Mouse (Mus musculus) kidney, embryonic 15.5 days (tissue): ENCODE measurements around the gene Ppp1r36. TPM values are rescaled to one million over a fixed set of nuclear protein-coding genes. Genes with fewer than 3 reads are reported as not detected.

Experiments used
- ATAC-seq: fragments of 200-750 bp; cut with Nextera tagmentation; replicated peaks from 2 replicates; pipeline ENCODE4 v1.8.0; 2017; ENCODE audit warnings: moderate TSS enrichment; ENCODE audit not compliant: low FRiP score
- H3K27ac ChIP-seq: fragments of 300-500 bp; sonication (generic); 2 replicates; pipeline ENCODE4 v1.5.1; 2015; ENCODE audit warnings: mild to moderate bottlenecking, inconsistent platforms
- H3K27me3 ChIP-seq: fragments of 300-500 bp; sonication (generic); 2 replicates; pipeline ENCODE4 v1.6.1; 2015; ENCODE audit warnings: inconsistent platforms
- H3K36me3 ChIP-seq: fragments of 300-500 bp; sonication (generic); 2 replicates; pipeline ENCODE4 v1.6.1; 2015; ENCODE audit warnings: inconsistent platforms
- H3K4me1 ChIP-seq: fragments of 300-500 bp; sonication (generic); 2 replicates; pipeline ENCODE4 v1.6.1; 2015; ENCODE audit warnings: inconsistent platforms
- H3K4me2 ChIP-seq: fragments of 300-500 bp; sonication (generic); 2 replicates; pipeline ENCODE4 v1.6.1; 2015; ENCODE audit warnings: moderate library complexity, mild to moderate bottlenecking, inconsistent platforms
- H3K4me3 ChIP-seq: fragments of 300-500 bp; sonication (generic); replicated peaks from 2 replicates; pipeline ENCODE4 v1.5.1; 2015; ENCODE audit warnings: mild to moderate bottlenecking, inconsistent platforms
- H3K9ac ChIP-seq: fragments of 300-500 bp; sonication (generic); 2 replicates; pipeline ENCODE4 v1.6.1; 2015; ENCODE audit warnings: mild to moderate bottlenecking, inconsistent platforms
- H3K9me3 ChIP-seq: fragments of 300-500 bp; sonication (generic); replicated peaks from 2 replicates; pipeline ENCODE4 v1.6.1; 2016; ENCODE audit warnings: inconsistent platforms
- WGBS: fragments of 180-500 bp; shearing (Covaris S2); methylation state at CpG from one replicate; pipeline ENCODE4 v1.1.7; 2015; ENCODE audit warnings: mixed read lengths; 5-methylcytosine and 5-hydroxymethylcytosine counted together
- polyA plus RNA-seq: library from polyadenylated mRNA; unstranded; fragments of >200 nt; fragmentation: Nextera tagmentation; extraction: Ambion mirVana; gene quantifications from 2 replicates; pipeline ENCODE4 v1.2.1, GENCODE M21; 2015

Gene Ppp1r36
- polyA plus RNA-seq, 1 experiment from 2014 or later, result 3.1 TPM

DNA sequence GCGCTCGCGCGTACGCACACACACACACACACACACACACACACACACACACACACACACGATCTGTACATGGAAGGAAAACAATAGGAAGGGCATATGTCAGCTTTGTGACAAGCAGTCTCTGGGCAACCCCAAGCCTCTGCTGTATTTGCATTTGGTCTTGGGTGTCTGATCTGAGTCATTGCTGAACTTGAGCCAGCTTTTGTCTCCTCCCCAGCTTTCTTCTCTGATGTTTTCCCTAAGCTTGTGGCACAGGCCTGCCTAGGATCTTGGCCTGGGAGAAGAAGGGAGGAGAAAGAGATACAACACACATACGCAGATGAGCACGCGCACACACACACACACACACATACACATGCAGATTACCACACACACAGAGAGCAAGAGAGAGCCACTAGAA lies 46.1 kb downstream of the Ppp1r36 start:
- H3K4me3 ChIP-seq, result no peak overlapping the region
- H3K9ac ChIP-seq, result no peak overlapping the region
- no peaks in the 10 kb centered on the region for H3K27me3 ChIP-seq
- H3K27ac ChIP-seq, result no peak overlapping the region
- no peak overlapping the region for H3K4me2 ChIP-seq
- H3K36me3 ChIP-seq, result no peaks in the 10 kb centered on the region
- H3K9me3 ChIP-seq, result no peaks in the 10 kb centered on the region
- no peak for ATAC-seq
- H3K4me1 ChIP-seq, result peaks cover 24% of the 10 kb centered on the region
- WGBS, result 71% methylated on average over 9 of the region's 9 CpGs

DNA sequence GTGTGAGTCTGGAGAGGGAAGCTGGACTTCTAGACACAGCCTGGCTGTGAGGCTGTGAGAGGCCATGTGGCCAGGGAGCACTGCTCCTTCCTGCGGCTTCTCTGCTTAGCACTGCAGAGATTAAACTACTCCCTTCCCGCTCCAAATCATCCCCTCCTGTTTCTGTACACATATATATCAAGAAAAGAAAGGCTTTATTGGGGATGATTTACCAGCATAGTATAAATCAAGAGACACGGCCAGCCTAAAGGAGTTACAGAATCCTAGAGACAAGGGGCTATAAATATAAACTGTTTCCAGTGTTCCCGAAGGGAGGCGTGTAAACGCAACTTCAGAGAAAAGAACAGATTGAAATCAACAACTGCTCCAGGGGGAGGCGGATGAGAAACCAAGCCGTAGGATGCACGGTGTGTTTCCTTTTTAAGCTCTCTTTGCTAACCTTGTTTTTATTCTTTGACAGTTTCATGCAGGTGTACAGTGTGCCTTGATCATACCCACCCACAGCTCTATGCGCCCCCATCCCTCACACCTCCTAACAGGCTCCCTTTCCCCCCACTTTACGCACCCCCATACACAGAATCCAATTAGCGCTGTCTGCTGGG lies 47.4 kb downstream of the Ppp1r36 start:
- no peak overlapping the region for H3K9ac ChIP-seq
- ATAC-seq, result peak; percentile 92
- H3K36me3 ChIP-seq, result no peaks in the 10 kb centered on the region
- WGBS, result 23% methylated on average over 12 of the region's 12 CpGs
- H3K4me1 ChIP-seq, result peaks cover 18% of the 10 kb centered on the region
- no peaks in the 10 kb centered on the region for H3K27me3 ChIP-seq
- 0 out of 2 replicates have a peak overlapping the region, but pooled peaks have one; percentile 24 for H3K27ac ChIP-seq
- H3K4me3 ChIP-seq, result no peak overlapping the region
- no peaks in the 10 kb centered on the region for H3K9me3 ChIP-seq
- H3K4me2 ChIP-seq, result peak overlapping the region; percentile 17; the same call in 1 of the 2 replicates

GRCm38 (mm10) chr12:76466651-76467050 lies 49.3 kb downstream of the Ppp1r36 start:
- Histone ChIP-seq H3K9me3 (no peaks in the 10 kb centered on the region), H3K27me3 (0 out of 2 replicates have a peak, but pooled peaks cover 3% of the 10 kb centered on the region), H3K4me3 (no peak overlapping the region), H3K4me2 (no peak overlapping the region), H3K27ac (no peak overlapping the region), H3K4me1 (peaks cover 18% of the 10 kb centered on the region), H3K9ac (no peak overlapping the region), H3K36me3 (no peaks in the 10 kb centered on the region)
- ATAC-seq, result no peak
- 63% methylated on average over 7 of the region's 7 CpGs for WGBS

GRCm38 (mm10) chr12:76467256-76467655 lies 49.9 kb downstream of the Ppp1r36 start:
- no peak overlapping the region for H3K4me3 ChIP-seq
- no peaks in the 10 kb centered on the region for H3K36me3 ChIP-seq
- no peaks in the 10 kb centered on the region for H3K9me3 ChIP-seq
- no peak overlapping the region for H3K4me2 ChIP-seq
- no peak for ATAC-seq
- peaks cover 20% of the 10 kb centered on the region for H3K4me1 ChIP-seq
- H3K9ac ChIP-seq, result no peak overlapping the region
- 63% methylated on average over 7 of the region's 7 CpGs for WGBS
- no peak overlapping the region for H3K27ac ChIP-seq
- 0 out of 2 replicates have a peak, but pooled peaks cover 3% of the 10 kb centered on the region for H3K27me3 ChIP-seq

DNA sequence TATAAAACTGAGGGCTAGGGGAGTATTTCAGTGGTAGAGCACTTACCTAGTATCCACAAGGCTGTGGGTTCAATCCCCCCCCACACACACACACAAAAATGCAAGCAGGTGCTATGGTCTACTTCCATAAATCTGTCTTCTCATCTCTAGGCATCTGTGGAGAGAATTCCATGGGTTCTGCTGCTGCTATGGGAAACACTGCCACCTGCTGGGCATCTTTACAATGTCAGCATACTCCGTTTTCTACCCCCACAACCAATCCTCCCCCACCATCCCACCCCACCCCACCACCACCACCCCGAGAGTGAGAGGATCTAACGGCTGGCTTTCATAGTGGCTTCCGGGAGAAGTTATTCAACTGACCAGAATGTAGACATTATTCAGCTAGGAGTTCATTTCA lies 54.7 kb downstream of the Ppp1r36 start:
- H3K4me3 ChIP-seq, result no peak overlapping the region
- H3K27me3 ChIP-seq, result 0 out of 2 replicates have a peak, but pooled peaks cover 3% of the 10 kb centered on the region
- no peak overlapping the region for H3K27ac ChIP-seq
- ATAC-seq, result no peak; the same call in 1 of the 2 replicates
- peaks cover 4% of the 10 kb centered on the region; the same call in 1 of the 2 replicates for H3K4me1 ChIP-seq
- H3K9me3 ChIP-seq, result no peaks in the 10 kb centered on the region
- H3K9ac ChIP-seq, result no peak overlapping the region
- H3K4me2 ChIP-seq, result no peak overlapping the region
- H3K36me3 ChIP-seq, result no peaks in the 10 kb centered on the region
- 10% methylated on average over 4 of the region's 4 CpGs for WGBS

GRCm38 (mm10) chr12:76473562-76474245 lies 56.4 kb downstream of the Ppp1r36 start:
- ATAC-seq, result no peak
- Histone ChIP-seq H3K4me2 (no peak overlapping the region), H3K36me3 (no peaks in the 10 kb centered on the region), H3K4me1 (peaks cover 10% of the 10 kb centered on the region; the same call in 1 of the 2 replicates), H3K4me3 (no peak overlapping the region), H3K9ac (no peak overlapping the region), H3K27me3 (0 out of 2 replicates have a peak, but pooled peaks cover 3% of the 10 kb centered on the region), H3K9me3 (no peaks in the 10 kb centered on the region), H3K27ac (no peak overlapping the region)
- WGBS, result 71% methylated on average over 10 of the region's 10 CpGs

GRCm38 (mm10) chr12:76474246-76474583 lies 56.9 kb downstream of the Ppp1r36 start:
- Histone ChIP-seq H3K27me3 (0 out of 2 replicates have a peak, but pooled peaks cover 3% of the 10 kb centered on the region), H3K27ac (no peak overlapping the region), H3K36me3 (no peaks in the 10 kb centered on the region), H3K4me1 (peaks cover 14% of the 10 kb centered on the region), H3K9me3 (no peaks in the 10 kb centered on the region), H3K4me3 (no peak overlapping the region), H3K9ac (no peak overlapping the region), H3K4me2 (no peak overlapping the region)
- no peak for ATAC-seq
- 88% methylated on average over 8 of the region's 8 CpGs for WGBS

- Histone ChIP-seq H3K4me1 (peaks cover 16% of the 10 kb centered on the region), H3K9ac (no peak overlapping the region), H3K4me2 (no peak overlapping the region), H3K4me3 (no peak overlapping the region), H3K36me3 (no peaks in the 10 kb centered on the region), H3K27me3 (0 out of 2 replicates have a peak, but pooled peaks cover 3% of the 10 kb centered on the region), H3K9me3 (no peaks in the 10 kb centered on the region), H3K27ac (no peak overlapping the region)
- 39% methylated on average over 2 of the region's 2 CpGs for WGBS
- no peak for ATAC-seq
Measured at GRCm38 (mm10) chr12:76474802-76475201, 57.5 kb downstream of the Ppp1r36 start.

DNA sequence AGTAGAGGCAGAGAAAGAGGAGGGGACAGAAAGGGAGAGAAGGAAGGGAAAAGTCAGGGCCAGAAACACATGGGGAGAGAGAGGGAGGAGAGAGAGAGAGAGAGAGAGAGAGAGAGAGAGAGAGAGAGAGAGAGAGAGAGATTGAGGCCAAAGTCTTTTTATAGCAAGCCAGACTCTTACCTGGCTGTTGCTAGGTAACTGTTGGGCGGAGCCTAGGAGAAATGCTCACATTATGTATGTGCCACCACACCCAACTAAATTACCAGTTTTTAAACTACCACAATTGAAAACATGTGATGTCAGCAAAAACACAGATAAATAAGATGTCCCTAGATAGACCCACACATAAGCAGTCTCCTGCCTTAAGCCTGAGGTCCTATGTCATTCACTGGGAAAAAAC lies 58.8 kb downstream of the Ppp1r36 start:
- no peaks in the 10 kb centered on the region for H3K9me3 ChIP-seq
- H3K4me3 ChIP-seq, result no peak overlapping the region
- H3K9ac ChIP-seq, result no peak overlapping the region
- 96% methylated on average over 1 of the region's 1 CpGs for WGBS
- H3K4me1 ChIP-seq, result peaks cover 19% of the 10 kb centered on the region
- no peak overlapping the region for H3K27ac ChIP-seq
- H3K27me3 ChIP-seq, result no peaks in the 10 kb centered on the region
- ATAC-seq, result no peak
- no peak overlapping the region for H3K4me2 ChIP-seq
- no peaks in the 10 kb centered on the region for H3K36me3 ChIP-seq

DNA sequence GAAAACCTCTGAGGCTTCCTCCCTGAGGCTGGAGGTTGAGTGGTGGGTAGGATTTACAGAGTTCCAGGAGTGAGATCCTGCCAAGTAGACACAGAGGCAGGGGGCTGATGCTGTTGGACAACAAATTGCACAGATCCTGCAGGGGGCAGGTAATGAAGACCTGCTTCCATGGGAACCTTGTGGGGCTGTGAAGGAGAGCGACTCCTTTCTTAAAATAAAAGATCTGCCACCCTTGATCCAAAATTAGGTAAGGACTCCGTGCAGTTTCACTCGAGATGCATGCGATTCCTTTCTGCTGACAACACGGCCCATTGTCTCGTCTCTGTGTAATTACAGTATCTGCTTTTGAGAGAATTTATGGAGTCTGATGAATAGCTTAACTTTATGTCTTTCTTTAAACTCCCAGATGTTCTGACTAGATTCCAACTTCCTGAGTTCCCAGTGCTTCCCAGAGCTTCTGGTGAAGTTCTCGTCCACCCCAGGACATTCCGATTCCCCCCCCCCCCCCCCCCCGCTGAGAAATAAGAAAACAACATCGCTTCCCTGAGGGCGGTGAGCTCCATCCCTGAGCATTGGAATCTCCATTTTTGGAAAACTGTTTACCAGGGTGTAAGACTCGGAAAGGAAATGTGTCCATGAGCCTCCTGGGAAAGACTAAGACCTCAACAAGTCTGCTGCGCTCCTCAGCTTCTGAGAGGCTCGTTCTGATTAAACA lies 61.1 kb downstream of the Ppp1r36 start:
- ATAC-seq, result no peak
- no peak overlapping the region for H3K4me3 ChIP-seq

GRCm38 (mm10) chr12:76479174-76479573 lies 61.8 kb downstream of the Ppp1r36 start:
- Histone ChIP-seq H3K9me3 (no peaks in the 10 kb centered on the region), H3K4me2 (peak overlapping the region; percentile 29; the same call in 1 of the 2 replicates), H3K4me1 (peaks cover 15% of the 10 kb centered on the region; the same call in 1 of the 2 replicates), H3K27ac (no peak overlapping the region), H3K9ac (no peak overlapping the region), H3K4me3 (no peak overlapping the region), H3K36me3 (no peaks in the 10 kb centered on the region), H3K27me3 (no peaks in the 10 kb centered on the region)
- WGBS, result 66% methylated on average over 5 of the region's 5 CpGs
- ATAC-seq, result no peak

More for the DNA sequence above, 61.1 kb downstream of the Ppp1r36 start:
- no peak overlapping the region for H3K9ac ChIP-seq
- WGBS, result 22% methylated on average over 14 of the region's 14 CpGs
- no peaks in the 10 kb centered on the region for H3K36me3 ChIP-seq
- no peaks in the 10 kb centered on the region for H3K27me3 ChIP-seq
- no peaks in the 10 kb centered on the region for H3K9me3 ChIP-seq
- H3K27ac ChIP-seq, result no peak overlapping the region
- H3K4me2 ChIP-seq, result peak overlapping the region; percentile 29
- peaks cover 15% of the 10 kb centered on the region; the same call in 1 of the 2 replicates for H3K4me1 ChIP-seq
